Mouse (Mus musculus): Measurements from ENCODE around the gene Rbfox2.

DNA sequence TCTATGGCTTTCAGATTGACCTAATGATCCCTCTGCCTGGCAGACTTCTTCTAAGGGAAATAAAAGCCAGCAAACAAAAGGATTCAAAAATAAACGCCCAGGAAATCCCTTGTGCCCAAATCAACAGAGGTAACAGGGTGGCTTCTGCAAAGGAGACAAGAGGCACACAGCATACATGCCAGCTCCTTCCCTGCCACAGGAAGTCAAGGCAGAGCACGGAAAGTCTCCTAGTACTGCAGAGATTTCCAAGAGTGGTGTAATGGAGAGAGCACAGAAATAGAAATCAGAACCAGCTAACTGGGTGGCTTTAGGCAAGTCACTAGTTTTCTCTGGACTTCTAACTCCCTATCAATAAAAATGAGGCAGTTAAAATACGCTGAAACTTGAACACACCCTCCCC, 1.8 kb downstream of the Rbfox2 start:
- TF ChIP-seq POLR2A (IDR thresholded peaks at IDR 0.05; ENCODE audit: low read depth, low read length) (no peak), CTCF (IDR thresholded peaks at IDR 0.05; ENCODE audit: extremely low read depth, insufficient read depth, insufficient read length, insufficient replicate concordance) (no peak)
